Mouse (Mus musculus) neural tube, embryonic 14.5 days (tissue): Measurements from ENCODE around the gene 4931406C07Rik. TPM values are rescaled to one million over a fixed set of nuclear protein-coding genes. Genes with fewer than 3 reads are reported as not detected.
A peak's percentile ranks its signal among the peaks of the same experiment; 100 is the strongest.
"Not testable (repeated sequence)": the region's sequence is repeated elsewhere in the genome, so short reads cannot be mapped to it uniquely, and the experiment has no call there.

Experiments used
- ATAC-seq: fragments of 200-750 bp; cut with Nextera tagmentation; 2 replicates; pipeline ENCODE4 v1.8.0; 2017; ENCODE audit warnings: low read depth, mild to moderate bottlenecking, moderate TSS enrichment, moderate library complexity
- H3K27ac ChIP-seq: fragments of 300-500 bp; sonication (generic); 2 replicates; pipeline ENCODE4 v1.5.1; 2014; ENCODE audit warnings: low read depth, mild to moderate bottlenecking, control low read depth, low read length, moderate library complexity, mixed read lengths
- H3K27me3 ChIP-seq: fragments of 300-500 bp; sonication (generic); 2 replicates; pipeline ENCODE4 v1.6.1; 2014; ENCODE audit warnings: low read length; ENCODE audit not compliant: control insufficient read depth, insufficient read depth
- H3K36me3 ChIP-seq: fragments of 300-500 bp; sonication (generic); 2 replicates; pipeline ENCODE4 v1.6.1; 2014; ENCODE audit warnings: low read length, mixed read lengths; ENCODE audit not compliant: control insufficient read depth, insufficient read depth
- H3K4me1 ChIP-seq: fragments of 300-500 bp; sonication (generic); 2 replicates; pipeline ENCODE4 v1.6.1; 2014; ENCODE audit warnings: low read length; ENCODE audit not compliant: control insufficient read depth, insufficient read depth
- H3K4me2 ChIP-seq: fragments of 300-500 bp; sonication (generic); 2 replicates; pipeline ENCODE4 v1.6.1; 2014; ENCODE audit warnings: mild to moderate bottlenecking, low read depth, low read length, control low read depth
- H3K4me3 ChIP-seq: fragments of 300-500 bp; sonication (generic); 2 replicates; pipeline ENCODE4 v1.5.1; 2014; ENCODE audit warnings: low read depth, low read length, control low read depth, mixed read lengths
- H3K9ac ChIP-seq: fragments of 300-500 bp; sonication (generic); replicated peaks from 2 replicates; pipeline ENCODE4 v1.6.1; 2014; ENCODE audit warnings: low read depth, mild to moderate bottlenecking, control low read depth, low read length, mixed read lengths
- H3K9me3 ChIP-seq: fragments of 300-500 bp; sonication (generic); 2 replicates; pipeline ENCODE4 v1.6.1; 2016; ENCODE audit warnings: low read length; ENCODE audit not compliant: control insufficient read depth
- WGBS: fragments of 180-500 bp; shearing (Covaris S2); extraction: QIAGEN DNeasy Blood & Tissue Kit; methylation state at CpG from one replicate; pipeline ENCODE4 v1.1.7; 2014; 5-methylcytosine and 5-hydroxymethylcytosine counted together
- polyA plus RNA-seq: library from polyadenylated mRNA; unstranded; fragments of >200 nt; fragmentation: Nextera tagmentation; extraction: Ambion mirVana; gene quantifications from 2 replicates; pipeline ENCODE4 v1.2.1, GENCODE M21; 2014

4931406C07Rik gene
- polyA plus RNA-seq, 1 experiment from 2014 or later: 13.4 TPM

- H3K36me3 ChIP-seq: peaks cover 66% of the 10 kb centered on the region
- 97% methylated on average over 2 of the region's 2 CpGs for WGBS
- ATAC-seq: no peak
These were observed 5.9 kb upstream of the 4931406C07Rik start for GRCm38 (mm10) chr9:15312054-15312735.

GRCm38 (mm10) chr9:15310179-15310578 is 3.9 kb upstream of the 4931406C07Rik start:
- H3K36me3 ChIP-seq: peaks cover 51% of the 10 kb centered on the region
- no peak overlapping the region for H3K4me3 ChIP-seq
- H3K4me1 ChIP-seq: peaks cover 21% of the 10 kb centered on the region
- WGBS: 98% methylated on average over 1 of the region's 1 CpGs
- ATAC-seq: no peak
- H3K27ac ChIP-seq: no peak overlapping the region
- no peak overlapping the region for H3K4me2 ChIP-seq
- no peaks in the 10 kb centered on the region for H3K27me3 ChIP-seq
- H3K9ac ChIP-seq: no peak overlapping the region
- no peaks in the 10 kb centered on the region for H3K9me3 ChIP-seq

More at GRCm38 (mm10) chr9:15312054-15312735, 5.9 kb upstream of the 4931406C07Rik start:
- Histone ChIP-seq H3K27me3 (no peaks in the 10 kb centered on the region), H3K4me3 (no peak overlapping the region), H3K27ac (no peak overlapping the region), H3K4me2 (no peak overlapping the region), H3K9me3 (no peaks in the 10 kb centered on the region), H3K4me1 (peaks cover 18% of the 10 kb centered on the region), H3K9ac (no peak overlapping the region)

GRCm38 (mm10) chr9:15309425-15309824 is 3.2 kb upstream of the 4931406C07Rik start:
- no peak overlapping the region for H3K4me3 ChIP-seq
- no peak overlapping the region for H3K27ac ChIP-seq
- no peaks in the 10 kb centered on the region for H3K9me3 ChIP-seq
- no peak for ATAC-seq
- no peak overlapping the region for H3K4me2 ChIP-seq
- WGBS: 82% methylated on average over 4 of the region's 4 CpGs
- H3K4me1 ChIP-seq: peaks cover 21% of the 10 kb centered on the region
- H3K36me3 ChIP-seq: peaks cover 44% of the 10 kb centered on the region
- no peak overlapping the region for H3K9ac ChIP-seq
- H3K27me3 ChIP-seq: no peaks in the 10 kb centered on the region

GRCm38 (mm10) chr9:15308254-15308653 is 2.0 kb upstream of the 4931406C07Rik start:
- 60% methylated on average over 2 of the region's 2 CpGs for WGBS
- Histone ChIP-seq H3K4me2 (no peak overlapping the region), H3K9me3 (no peaks in the 10 kb centered on the region), H3K27me3 (no peaks in the 10 kb centered on the region), H3K9ac (no peak overlapping the region), H3K36me3 (peaks cover 32% of the 10 kb centered on the region), H3K4me3 (no peak overlapping the region), H3K4me1 (peaks cover 21% of the 10 kb centered on the region), H3K27ac (no peak overlapping the region)
- ATAC-seq: no peak

- Histone ChIP-seq H3K4me1 (peaks cover 21% of the 10 kb centered on the region), H3K27me3 (no peaks in the 10 kb centered on the region), H3K9me3 (no peaks in the 10 kb centered on the region), H3K36me3 (peaks cover 23% of the 10 kb centered on the region), H3K27ac (no peak overlapping the region), H3K4me2 (peak overlapping the region; percentile 94), H3K4me3 (peak overlapping the region; percentile 91), H3K9ac (peak overlapping the region; percentile 95)
- no peak for ATAC-seq
- WGBS: 8% methylated on average over 6 of the region's 6 CpGs
These were observed 1.0 kb upstream of the 4931406C07Rik start for GRCm38 (mm10) chr9:15307257-15307656.

- Histone ChIP-seq H3K4me3 (peak within 1 kb of the TSS; percentile 91), H3K4me2 (peak within 1 kb of the TSS; percentile 94), H3K27me3 (no peaks in the 10 kb centered on the region), H3K27ac (peak within 1 kb of the TSS; percentile 87), H3K36me3 (peaks cover 14% of the 10 kb centered on the region), H3K4me1 (peaks cover 21% of the 10 kb centered on the region), H3K9ac (peak within 1 kb of the TSS; percentile 95), H3K9me3 (no peaks in the 10 kb centered on the region)
- peak; percentile 99 for ATAC-seq
- WGBS: 12% methylated on average over 45 of the region's 45 CpGs
These were observed 498 bp downstream of the 4931406C07Rik start, which contains the start of gene Taf1d for GRCm38 (mm10) chr9:15305503-15306397. Gene Taf1d (plus strand): TSS chr9:15306214.

- ATAC-seq: no peak
- no peak overlapping the region for H3K27ac ChIP-seq
- H3K9ac ChIP-seq: no peak overlapping the region
- no peaks in the 10 kb centered on the region for H3K27me3 ChIP-seq
- H3K4me2 ChIP-seq: no peak overlapping the region
- H3K4me3 ChIP-seq: no peak overlapping the region
- 69% methylated on average over 2 of the region's 2 CpGs for WGBS
- no peaks in the 10 kb centered on the region for H3K36me3 ChIP-seq
- no peaks in the 10 kb centered on the region for H3K9me3 ChIP-seq
- H3K4me1 ChIP-seq: peaks cover 11% of the 10 kb centered on the region
These were observed 3.4 kb downstream of the 4931406C07Rik start for GRCm38 (mm10) chr9:15302881-15303280.

GRCm38 (mm10) chr9:15302006-15302405 is 4.2 kb downstream of the 4931406C07Rik start:
- not testable (repeated sequence) for H3K27me3 ChIP-seq, H3K9me3 ChIP-seq, H3K36me3 ChIP-seq, H3K4me3 ChIP-seq, ATAC-seq, H3K27ac ChIP-seq, H3K9ac ChIP-seq, H3K4me1 ChIP-seq, H3K4me2 ChIP-seq
- WGBS: 75% methylated on average over 6 of the region's 6 CpGs

GRCm38 (mm10) chr9:15301399-15301798 is 4.8 kb downstream of the 4931406C07Rik start:
- Histone ChIP-seq H3K9ac (no peak overlapping the region), H3K9me3 (no peaks in the 10 kb centered on the region), H3K4me1 (no peaks in the 10 kb centered on the region), H3K36me3 (no peaks in the 10 kb centered on the region), H3K4me3 (no peak overlapping the region), H3K27me3 (no peaks in the 10 kb centered on the region), H3K4me2 (no peak overlapping the region), H3K27ac (no peak overlapping the region)
- 50% methylated on average over 6 of the region's 6 CpGs for WGBS
- ATAC-seq: no peak
